Mouse (Mus musculus) forebrain, postnatal 0 days (tissue): Measurements from ENCODE around the gene Xrcc4. TPM values are rescaled to one million over a fixed set of nuclear protein-coding genes. Genes with fewer than 3 reads are reported as not detected.

Experiments used
- ATAC-seq: fragments of 200-750 bp; cut with Nextera tagmentation; 2 replicates; pipeline ENCODE4 v1.8.0; 2017; ENCODE audit warnings: mild to moderate bottlenecking, moderate library complexity
- DNase-seq: peaks from one replicate; pipeline ENCODE4 v3.0.0-alpha.2; 2015
- H3K27ac ChIP-seq: fragments of 300-500 bp; sonication (generic); 2 replicates; pipeline ENCODE4 v1.5.1; 2014; ENCODE audit warnings: low read depth, mild to moderate bottlenecking, antibody characterized with exemption, low read length, moderate library complexity, mixed read lengths
- H3K27me3 ChIP-seq: fragments of 300-500 bp; sonication (generic); 2 replicates; pipeline ENCODE4 v1.6.1; 2014; ENCODE audit warnings: mild to moderate bottlenecking, low read length, mixed read lengths; ENCODE audit not compliant: insufficient read depth
- H3K36me3 ChIP-seq: fragments of 300-500 bp; sonication (generic); 2 replicates; pipeline ENCODE4 v1.6.1; 2014; ENCODE audit warnings: mild to moderate bottlenecking, moderate library complexity; ENCODE audit not compliant: insufficient read depth
- H3K4me1 ChIP-seq: fragments of 300-500 bp; sonication (generic); 2 replicates; pipeline ENCODE4 v1.6.1; 2014; ENCODE audit warnings: antibody characterized with exemption; ENCODE audit not compliant: insufficient read depth
- H3K4me2 ChIP-seq: fragments of 300-500 bp; sonication (generic); 2 replicates; pipeline ENCODE4 v1.6.1; 2014; ENCODE audit warnings: low read depth, mild to moderate bottlenecking, moderate library complexity
- H3K4me3 ChIP-seq: fragments of 300-500 bp; sonication (generic); 2 replicates; pipeline ENCODE4 v1.5.1; 2014; ENCODE audit warnings: low read depth, low read length, mixed read lengths
- H3K9ac ChIP-seq: fragments of 300-500 bp; sonication (generic); 2 replicates; pipeline ENCODE4 v1.6.1; 2014; ENCODE audit warnings: mild to moderate bottlenecking
- H3K9me3 ChIP-seq: fragments of 300-500 bp; sonication (generic); 2 replicates; pipeline ENCODE4 v1.6.1; 2016; ENCODE audit warnings: low read length
- CTCF ChIP-seq: sonication (generic); IDR thresholded peaks from 2 replicates; pipeline ENCODE4 v1.5.1; 2016; ENCODE audit warnings: antibody characterized with exemption, control low read depth, low read depth
- WGBS: fragments of 180-500 bp; shearing (Covaris S2); extraction: QIAGEN DNeasy Blood & Tissue Kit; methylation state at CpG from one replicate; pipeline ENCODE4 v1.1.7; 2014; 5-methylcytosine and 5-hydroxymethylcytosine counted together
- polyA plus RNA-seq: library from polyadenylated mRNA; unstranded; fragments of >200 nt; fragmentation: Nextera tagmentation; extraction: Ambion mirVana; gene quantifications from 2 replicates; pipeline ENCODE4 v1.2.1, GENCODE M21; 2015
- total RNA-seq: library from RNA; depleted of rRNA; stranded (reverse); fragments of >200 nt; gene quantifications from 2 replicates; pipeline ENCODE4 v1.2.3, GENCODE M21; 2014

Xrcc4 gene
- total and polyA plus RNA-seq, 2 experiments from 2014 or later, result 19.0 to 24.0 TPM

GRCm38 (mm10) chr13:89872725-89873124 lies 216.7 kb downstream of the Xrcc4 start:
- 91% methylated on average over 3 of the region's 3 CpGs for WGBS
- H3K4me3 ChIP-seq, result no peak overlapping the region
- H3K27me3 ChIP-seq, result no peaks in the 10 kb centered on the region
- H3K9me3 ChIP-seq, result no peaks in the 10 kb centered on the region
- no peak overlapping the region for H3K9ac ChIP-seq
- ATAC-seq (no peak), DNase-seq (no peak)
- H3K36me3 ChIP-seq, result no peaks in the 10 kb centered on the region
- H3K4me1 ChIP-seq, result no peaks in the 10 kb centered on the region
- no peak for TF ChIP-seq CTCF
- H3K4me2 ChIP-seq, result no peak overlapping the region
- no peak overlapping the region for H3K27ac ChIP-seq

GRCm38 (mm10) chr13:89854139-89854538 lies 235.3 kb downstream of the Xrcc4 start:
- no peak for TF ChIP-seq CTCF
- no peak for ATAC-seq
- 89% methylated on average over 5 of the region's 5 CpGs for WGBS

GRCm38 (mm10) chr13:89850746-89851145 lies 238.7 kb downstream of the Xrcc4 start:
- Histone ChIP-seq H3K9ac (no peak overlapping the region), H3K36me3 (no peaks in the 10 kb centered on the region), H3K4me2 (no peak overlapping the region), H3K4me3 (no peak overlapping the region), H3K27me3 (no peaks in the 10 kb centered on the region), H3K27ac (no peak overlapping the region), H3K4me1 (no peaks in the 10 kb centered on the region), H3K9me3 (no peaks in the 10 kb centered on the region)
- ATAC-seq, result no peak
- TF ChIP-seq CTCF, result no peak
- 92% methylated on average over 2 of the region's 2 CpGs for WGBS
- no peak for DNase-seq

More at GRCm38 (mm10) chr13:89854139-89854538, 235.3 kb downstream of the Xrcc4 start:
- DNase-seq, result no peak
- Histone ChIP-seq H3K27ac (no peak overlapping the region), H3K27me3 (no peaks in the 10 kb centered on the region), H3K9ac (no peak overlapping the region), H3K4me3 (no peak overlapping the region), H3K9me3 (no peaks in the 10 kb centered on the region), H3K4me2 (no peak overlapping the region), H3K4me1 (no peaks in the 10 kb centered on the region), H3K36me3 (no peaks in the 10 kb centered on the region)

- no peak for ATAC-seq
- TF ChIP-seq CTCF, result no peak
- WGBS, result 88% methylated on average over 1 of the region's 1 CpGs
These were observed 239.5 kb downstream of the Xrcc4 start for GRCm38 (mm10) chr13:89849955-89850354.

GRCm38 (mm10) chr13:89838635-89839034 lies 250.8 kb downstream of the Xrcc4 start:
- no peak overlapping the region for H3K27ac ChIP-seq
- no peak overlapping the region for H3K4me3 ChIP-seq
- WGBS, result 92% methylated on average over 3 of the region's 3 CpGs
- ATAC-seq, result no peak
- TF ChIP-seq CTCF, result no peak
- no peak for DNase-seq
- no peak overlapping the region for H3K9ac ChIP-seq
- no peaks in the 10 kb centered on the region for H3K4me1 ChIP-seq
- no peaks in the 10 kb centered on the region for H3K9me3 ChIP-seq
- H3K36me3 ChIP-seq, result no peaks in the 10 kb centered on the region
- no peaks in the 10 kb centered on the region for H3K27me3 ChIP-seq
- H3K4me2 ChIP-seq, result no peak overlapping the region

More at GRCm38 (mm10) chr13:89849955-89850354, 239.5 kb downstream of the Xrcc4 start:
- no peaks in the 10 kb centered on the region for H3K27me3 ChIP-seq
- no peaks in the 10 kb centered on the region for H3K36me3 ChIP-seq
- H3K4me3 ChIP-seq, result no peak overlapping the region
- no peak overlapping the region for H3K4me2 ChIP-seq
- no peaks in the 10 kb centered on the region for H3K4me1 ChIP-seq
- no peak overlapping the region for H3K9ac ChIP-seq
- no peak for DNase-seq
- no peaks in the 10 kb centered on the region for H3K9me3 ChIP-seq
- no peak overlapping the region for H3K27ac ChIP-seq

- Histone ChIP-seq H3K9ac (no peak overlapping the region), H3K4me2 (no peak overlapping the region), H3K36me3 (no peaks in the 10 kb centered on the region), H3K27ac (no peak overlapping the region), H3K4me3 (no peak overlapping the region), H3K4me1 (no peaks in the 10 kb centered on the region), H3K27me3 (no peaks in the 10 kb centered on the region), H3K9me3 (no peaks in the 10 kb centered on the region)
- no peak for TF ChIP-seq CTCF
- DNase-seq (no peak), ATAC-seq (no peak)
- WGBS, result 70% methylated on average over 3 of the region's 3 CpGs
These were observed 254.9 kb downstream of the Xrcc4 start for GRCm38 (mm10) chr13:89834485-89834884.

- H3K27me3 ChIP-seq, result no peaks in the 10 kb centered on the region
These were observed 256.2 kb downstream of the Xrcc4 start for GRCm38 (mm10) chr13:89833053-89833670.

More at GRCm38 (mm10) chr13:89833053-89833670, 256.2 kb downstream of the Xrcc4 start:
- no peaks in the 10 kb centered on the region for H3K9me3 ChIP-seq
- H3K4me2 ChIP-seq, result no peak overlapping the region
- ATAC-seq (no peak), DNase-seq (no peak)
- no peak overlapping the region for H3K4me3 ChIP-seq
- no peak for TF ChIP-seq CTCF
- no peak overlapping the region for H3K27ac ChIP-seq
- H3K4me1 ChIP-seq, result no peaks in the 10 kb centered on the region
- no peaks in the 10 kb centered on the region for H3K36me3 ChIP-seq
- 69% methylated on average over 2 of the region's 2 CpGs for WGBS
- H3K9ac ChIP-seq, result no peak overlapping the region
